Mouse (Mus musculus): Measurements from ENCODE around the gene Kirrel.

DNA sequence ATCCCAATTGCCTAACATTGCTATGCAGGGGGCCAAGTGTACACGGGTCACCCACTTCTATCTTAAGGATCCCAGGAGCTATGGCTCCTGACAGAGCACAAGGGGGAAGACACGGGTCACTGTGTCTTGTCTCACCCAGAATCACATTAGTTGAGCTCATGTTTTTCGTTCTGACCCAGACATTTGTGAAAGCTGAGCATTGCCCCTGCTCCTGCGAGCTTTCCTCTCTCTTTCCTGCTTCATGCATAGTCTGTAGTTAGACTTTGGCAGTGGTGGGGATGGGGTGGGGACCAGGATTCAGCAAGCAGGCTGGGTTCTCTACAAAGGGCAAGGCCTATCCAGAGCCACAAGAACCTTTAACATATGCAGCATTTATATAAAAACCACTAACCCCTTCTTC is 94.8 kb downstream of the Kirrel start:
- TF ChIP-seq CTCF (conservative IDR thresholded peaks at IDR 0.05; ENCODE audit: insufficient read depth, insufficient read length, low read depth, low read length) (no peak), POLR2A (IDR thresholded peaks at IDR 0.05; ENCODE audit: low read depth, low read length) (no peak)

Measured in kidney, adult 2 months (tissue).